Mouse (Mus musculus): Measurements from ENCODE around the gene BC030499.

BC030499 gene

DNA sequence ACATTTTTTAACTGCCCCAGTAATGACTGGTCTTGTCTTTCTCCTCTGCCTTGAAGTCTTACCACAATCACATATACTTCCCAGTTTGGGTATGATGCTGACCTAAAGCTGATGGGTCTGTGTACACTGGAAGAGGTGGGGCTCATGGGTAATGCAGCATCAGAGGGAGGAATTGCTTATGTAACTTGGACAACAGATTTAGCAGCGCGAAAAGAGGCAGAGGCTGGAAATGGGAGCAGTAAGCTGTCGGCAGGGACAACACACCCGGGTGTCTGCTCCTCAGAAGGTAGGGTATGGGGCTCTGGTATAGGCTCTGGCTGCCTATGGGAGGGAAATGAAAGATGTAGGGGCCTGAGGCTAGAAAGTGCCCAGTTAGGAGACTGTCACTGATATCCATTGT is at the start of gene BC030499:
Gene BC030499 (plus strand): TSS at position 188 of the 400 bp plus-strand sequence.
- DNase-seq (ENCODE audit: low read depth, low spot score): no peak

DNA sequence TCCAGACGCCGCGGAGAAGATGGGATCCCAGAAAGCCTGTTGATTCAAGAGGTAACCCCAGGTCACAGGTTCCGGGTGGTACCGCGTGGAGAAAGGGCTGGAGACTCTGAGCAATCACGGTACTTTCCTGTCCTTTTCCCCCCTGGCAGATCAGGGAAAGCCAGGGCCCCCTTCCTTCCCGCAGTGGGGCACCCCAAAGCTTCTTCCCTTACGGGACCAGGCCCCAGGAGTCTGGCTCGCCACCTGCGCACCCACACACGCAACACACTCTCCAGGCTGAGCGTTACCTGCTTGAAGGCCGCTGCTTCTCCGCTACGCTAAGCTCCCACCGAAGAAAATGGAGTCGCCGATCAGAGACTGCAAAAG is 45.4 kb upstream of the BC030499 start:
- no peak for DNase-seq (ENCODE audit: low read depth, low spot score)

DNA sequence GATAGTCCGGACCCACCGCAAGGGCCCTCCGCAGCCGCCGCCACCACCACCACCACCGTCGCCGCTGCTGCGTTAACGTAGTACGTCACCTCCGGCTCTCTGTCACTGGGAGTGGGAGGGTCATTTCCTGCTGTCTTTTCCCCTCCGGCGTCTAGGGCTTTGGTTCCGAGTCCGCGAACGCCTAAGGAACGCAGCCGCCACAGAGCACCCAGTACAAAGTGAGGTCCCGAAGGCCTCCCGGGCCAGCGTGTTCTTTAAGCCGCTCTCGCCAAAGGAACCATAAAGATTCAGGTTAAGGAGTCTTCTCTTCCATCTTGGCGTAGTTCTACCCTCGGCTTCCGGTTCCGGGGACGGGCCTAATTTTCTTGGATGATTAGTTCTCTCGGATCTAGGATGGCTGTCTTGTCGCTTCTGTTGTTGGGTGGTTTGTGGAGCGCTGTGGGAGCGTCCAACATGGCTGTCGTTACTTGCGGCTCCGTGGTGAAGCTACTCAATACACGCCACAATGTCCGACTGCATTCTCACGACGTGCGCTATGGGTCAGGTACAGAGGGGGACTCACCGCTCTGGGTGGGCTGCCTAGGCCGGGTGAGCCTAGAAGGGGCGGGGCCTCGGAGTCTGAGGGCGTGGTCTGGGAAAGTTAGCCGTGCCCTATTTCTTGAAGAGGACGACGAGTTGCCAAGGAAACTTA is 44.9 kb upstream of the BC030499 start, which contains the start of the genes Sdf2 and Supt6:
Gene Sdf2 (plus strand): TSS at position 120 of the 691 bp plus-strand sequence.
Gene Supt6 (minus strand): TSS at position 361 of the 691 bp plus-strand sequence.
- DNase-seq (ENCODE audit: low read depth, low spot score): peak; percentile 95

DNA sequence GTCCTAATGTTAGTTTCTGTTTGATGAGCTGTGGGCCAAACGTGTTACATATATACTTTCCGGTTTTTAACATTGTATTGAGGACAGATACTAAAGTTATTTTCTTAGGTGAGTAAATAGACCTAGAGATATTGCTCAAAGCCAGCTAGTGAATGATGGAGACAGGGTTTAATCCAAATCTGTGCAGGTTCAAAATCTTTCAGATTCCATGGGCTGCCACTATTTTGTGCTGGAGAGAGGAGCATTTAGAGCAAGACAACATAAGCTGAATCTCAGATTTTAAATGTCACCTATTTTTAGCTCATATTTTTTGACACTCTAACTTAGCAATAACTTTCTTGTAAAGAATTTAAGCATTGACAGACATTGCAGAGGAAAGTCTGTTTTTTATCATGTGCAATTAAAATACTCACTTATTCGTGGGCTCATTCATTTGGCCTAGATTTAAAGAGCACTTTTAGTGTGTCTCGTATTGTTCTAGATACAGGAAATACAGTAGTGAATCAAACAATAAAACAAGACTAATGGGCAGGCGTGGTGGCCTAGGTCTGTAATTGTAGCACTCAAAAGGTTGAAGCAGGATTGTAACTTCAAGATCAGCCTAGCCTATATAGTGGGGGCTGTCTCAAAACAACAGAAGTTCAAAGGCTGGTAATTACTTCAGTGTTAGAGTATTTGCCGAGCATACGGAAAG is 44.2 kb upstream of the BC030499 start:
- DNase-seq (ENCODE audit: low read depth, low spot score): no peak

DNA sequence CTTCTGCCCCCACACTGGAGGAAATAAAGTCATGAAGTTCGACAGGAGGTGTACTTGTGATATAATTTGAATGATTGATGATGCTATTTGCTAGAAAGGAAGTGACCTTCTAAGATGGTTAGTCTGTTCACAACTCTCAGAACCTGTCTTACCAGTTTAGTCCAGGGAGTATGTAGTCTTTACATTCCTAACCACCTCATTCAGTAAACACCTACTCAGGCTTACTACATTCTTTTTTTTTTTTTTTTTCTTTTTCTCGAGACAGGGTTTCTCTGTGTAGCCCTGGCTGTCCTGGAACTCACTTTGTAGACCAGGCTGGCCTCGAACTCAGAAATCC is 43.7 kb upstream of the BC030499 start:
- DNase-seq (ENCODE audit: low read depth, low spot score): no peak

DNA sequence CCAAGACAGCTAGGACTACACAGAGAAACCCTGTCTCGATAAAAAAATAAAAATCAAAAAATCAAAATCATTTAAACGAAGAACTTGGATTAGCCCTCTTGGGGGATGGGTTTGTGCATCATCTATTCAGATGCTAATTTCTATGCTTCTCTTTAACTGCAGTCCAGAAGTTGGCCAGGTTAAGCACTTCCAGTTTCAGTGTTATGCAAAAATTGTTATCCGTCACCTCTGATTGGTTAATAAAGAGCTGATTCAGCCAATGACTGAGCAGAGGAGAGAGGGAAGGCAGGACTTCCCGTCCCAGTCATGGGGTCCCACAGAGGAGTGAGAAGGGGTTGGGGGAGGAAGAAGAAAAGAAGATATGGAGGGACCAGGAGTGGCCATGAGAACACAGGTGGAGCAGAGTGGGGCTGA is 42.9 kb upstream of the BC030499 start:
- no peak for DNase-seq (ENCODE audit: low read depth, low spot score)

DNA sequence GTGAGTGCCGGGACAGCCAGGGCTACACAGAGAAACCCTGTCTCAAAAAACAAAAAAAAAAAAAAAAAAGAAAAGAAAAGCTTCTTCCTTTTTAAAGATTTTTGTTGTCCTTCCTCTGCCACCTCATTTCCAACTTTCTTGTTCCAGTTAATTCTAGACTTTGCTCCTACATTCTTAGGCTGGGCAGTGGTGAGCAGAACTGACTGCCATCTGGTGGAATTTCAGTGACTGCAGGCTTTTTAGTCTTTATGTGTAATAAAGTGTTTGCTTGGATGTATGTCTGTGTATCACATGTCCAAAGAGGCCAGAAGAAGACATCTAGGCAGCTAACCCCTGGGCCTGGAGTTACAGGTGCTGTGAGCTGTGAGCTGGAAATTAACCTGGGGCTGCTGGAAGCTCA is 34.0 kb upstream of the BC030499 start:
- DNase-seq (ENCODE audit: low read depth, low spot score): peak; percentile 50

DNA sequence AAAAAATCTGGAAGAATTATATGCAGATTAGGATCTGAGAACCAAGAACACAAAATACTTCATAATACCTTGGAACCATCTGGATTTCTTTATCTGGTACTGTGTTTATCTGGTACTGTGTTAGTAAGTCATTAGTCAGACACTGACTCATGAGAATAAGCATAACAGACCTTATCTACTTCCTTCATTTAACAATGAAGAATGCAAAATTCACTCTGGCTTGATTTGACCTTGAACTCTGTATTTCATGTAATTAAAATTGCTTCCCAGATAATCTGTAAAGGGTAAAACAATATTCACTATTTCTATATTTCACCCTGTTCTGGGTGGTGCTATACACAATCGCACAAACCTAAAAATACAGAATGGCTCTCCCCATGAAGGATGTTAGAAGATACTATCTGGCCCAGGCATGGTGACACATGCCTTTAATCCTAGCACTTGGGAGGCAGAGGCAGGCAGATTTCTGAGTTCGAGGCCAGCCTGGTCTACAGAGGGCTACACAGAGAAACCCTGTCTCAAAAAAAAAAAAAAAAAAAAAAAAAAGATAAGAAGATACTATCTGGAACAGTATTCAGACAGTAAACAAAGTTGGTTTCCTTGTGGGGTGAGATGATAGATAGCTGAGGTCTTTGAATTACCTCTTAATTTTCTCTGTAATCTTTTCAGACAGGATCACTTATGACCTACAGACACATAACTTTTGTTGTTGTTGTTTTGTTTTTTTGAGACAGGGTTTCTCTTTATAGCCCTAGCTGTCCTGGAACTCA is 30.0 kb upstream of the BC030499 start:
- peak; percentile 80 for DNase-seq (ENCODE audit: low read depth, low spot score)

DNA sequence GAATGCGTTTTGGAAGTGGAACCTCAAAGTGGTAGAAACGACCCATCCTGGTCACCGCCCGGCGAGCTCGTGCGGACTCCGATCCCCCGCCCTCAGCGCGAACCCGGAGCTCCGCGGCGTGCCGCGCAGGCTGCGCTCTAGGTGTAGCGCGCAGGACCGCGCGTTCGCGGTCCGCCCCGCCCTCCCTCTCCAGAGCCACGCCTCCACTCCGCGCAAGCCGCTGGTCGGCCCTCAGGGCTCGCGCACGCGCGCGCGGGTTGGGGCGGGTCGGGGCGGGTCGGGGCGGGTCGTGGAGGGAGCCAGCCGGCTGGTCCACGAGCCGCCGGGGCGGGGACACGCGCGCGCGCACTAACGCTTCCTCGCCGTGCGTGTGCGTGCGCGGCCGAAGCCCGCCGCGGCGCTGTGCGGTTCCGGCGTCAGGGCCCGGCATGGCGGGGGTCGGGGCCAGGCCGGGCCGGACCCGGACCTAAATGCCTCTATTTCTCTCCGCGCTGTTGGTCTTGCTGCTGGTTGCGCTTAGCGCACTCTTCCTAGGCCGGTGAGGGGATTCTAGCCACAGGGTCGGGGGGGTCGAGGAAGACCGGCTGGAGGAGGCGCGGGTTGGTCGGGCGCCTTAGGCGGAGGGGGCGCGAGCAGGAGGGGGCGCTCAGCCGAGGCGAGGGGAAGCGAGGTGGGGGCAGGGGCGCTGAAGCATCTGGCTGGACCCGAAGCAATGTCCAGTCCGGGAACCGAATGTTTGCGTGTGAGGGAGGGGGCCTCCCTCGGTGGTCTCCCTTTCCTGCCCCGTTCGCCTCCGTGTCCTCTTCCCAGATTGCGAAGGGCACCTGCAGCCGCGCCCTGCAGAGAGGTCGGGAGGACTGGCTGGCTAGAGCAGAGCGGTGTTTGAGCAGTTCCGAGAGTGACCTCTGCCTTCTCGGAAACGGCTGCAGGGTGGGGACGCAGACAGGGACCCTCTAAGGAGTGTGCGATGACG is 29.0 kb upstream of the BC030499 start, which contains the start of gene 2610507B11Rik:
Gene 2610507B11Rik (plus strand): TSS at position 373 of the 973 bp plus-strand sequence.
- DNase-seq (ENCODE audit: low read depth, low spot score): peak; percentile 81

DNA sequence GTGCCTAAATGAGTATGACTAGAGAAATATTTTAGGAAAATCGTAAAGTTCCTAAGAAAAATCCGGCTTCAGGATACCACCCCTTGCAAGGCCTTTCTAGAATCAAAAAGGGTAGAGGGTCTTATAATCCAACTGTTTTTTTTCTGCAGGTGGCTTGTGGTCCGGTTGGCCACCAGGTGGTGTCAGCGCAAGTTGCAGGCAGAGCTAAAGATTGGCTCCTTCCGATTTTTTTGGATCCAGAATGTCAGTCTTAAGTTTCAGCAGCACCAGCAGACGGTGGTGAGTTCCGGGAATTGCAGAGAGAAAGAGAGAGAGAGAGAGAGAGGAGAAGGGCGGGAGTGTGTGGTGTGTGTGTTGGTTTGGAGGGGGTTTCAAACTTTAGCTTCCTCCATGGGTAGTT is 28.1 kb upstream of the BC030499 start:
- DNase-seq (ENCODE audit: low read depth, low spot score): peak; percentile 94

DNA sequence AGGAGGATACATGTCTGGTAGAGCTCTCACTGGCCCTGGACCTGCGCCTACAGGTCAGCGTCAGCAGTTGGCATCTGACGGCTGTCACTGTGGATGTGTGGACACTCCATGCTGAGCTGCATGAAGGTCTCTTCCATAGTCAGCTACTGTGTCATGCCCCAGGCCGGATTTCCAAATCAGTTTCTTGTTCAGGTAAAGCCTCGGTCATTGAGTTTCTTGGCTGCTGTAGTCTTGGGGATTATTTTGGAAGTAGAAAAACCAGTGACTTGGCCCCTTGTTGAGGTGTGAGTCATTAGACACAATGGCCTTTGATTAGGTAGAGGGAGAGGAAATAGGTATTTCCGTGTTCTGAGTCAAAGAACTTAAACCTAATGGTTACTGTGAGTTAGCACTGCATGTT is 25.1 kb upstream of the BC030499 start:
- no peak for DNase-seq (ENCODE audit: low read depth, low spot score)

DNA sequence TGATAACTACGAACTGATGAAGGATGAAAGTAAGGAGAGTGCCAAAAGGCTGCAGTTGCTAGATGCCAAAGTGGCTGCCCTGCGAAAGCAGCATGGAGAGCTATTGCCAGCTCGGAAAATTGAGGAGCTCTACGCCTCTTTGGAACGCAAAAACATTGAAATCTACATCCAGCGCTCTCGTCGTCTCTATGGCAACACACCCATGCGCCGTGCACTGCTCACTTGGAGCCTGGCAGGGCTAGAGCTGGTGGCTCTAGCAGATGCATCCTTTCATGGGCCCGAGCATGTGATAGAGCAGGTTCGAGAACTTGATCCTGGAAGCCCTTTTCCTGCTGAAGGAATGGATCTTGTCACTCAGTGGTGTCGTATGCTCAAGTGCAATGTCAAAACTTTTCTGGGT is 18.7 kb upstream of the BC030499 start:
- no peak for DNase-seq (ENCODE audit: low read depth, low spot score)

DNA sequence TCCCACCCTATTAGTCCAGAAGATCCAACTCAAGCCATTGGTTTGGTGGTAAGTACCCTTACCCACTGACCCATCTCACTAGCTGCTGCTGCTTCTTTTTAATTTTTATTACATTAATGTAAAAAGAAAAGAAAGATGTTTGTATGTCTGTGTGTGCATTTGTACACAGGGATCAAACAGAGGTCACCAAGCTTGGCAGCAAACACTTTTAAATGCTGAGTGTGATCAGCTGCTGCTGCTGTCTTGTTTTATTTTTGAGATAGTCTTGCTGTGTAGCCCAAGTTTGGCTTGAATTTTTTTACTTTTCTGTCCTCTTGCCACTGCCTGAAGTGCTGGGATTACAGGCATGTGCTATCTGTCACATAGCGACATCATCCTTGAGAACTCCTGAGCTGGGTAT is 15.0 kb upstream of the BC030499 start:
- DNase-seq (ENCODE audit: low read depth, low spot score): no peak

DNA sequence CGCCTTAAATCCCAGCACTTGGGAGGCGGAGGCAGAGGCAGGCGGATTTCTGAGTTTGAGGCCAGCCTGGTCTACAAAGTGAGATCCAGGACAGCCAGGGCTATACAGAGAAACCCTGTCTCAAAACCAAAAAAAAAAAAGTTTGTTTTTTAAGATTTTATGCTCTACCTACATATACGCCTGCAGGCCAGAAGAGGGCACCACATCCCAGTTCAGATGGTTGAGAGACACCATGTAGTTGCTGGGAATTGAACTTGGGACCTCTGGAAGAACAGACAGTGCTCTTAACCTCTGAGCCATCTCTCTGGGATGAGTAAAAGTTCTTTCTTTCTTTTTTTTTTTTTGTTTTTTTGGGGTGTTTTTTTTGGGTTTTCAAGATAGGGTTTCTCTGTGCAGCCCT is 14.5 kb upstream of the BC030499 start:
- DNase-seq (ENCODE audit: low read depth, low spot score): peak; percentile 50

DNA sequence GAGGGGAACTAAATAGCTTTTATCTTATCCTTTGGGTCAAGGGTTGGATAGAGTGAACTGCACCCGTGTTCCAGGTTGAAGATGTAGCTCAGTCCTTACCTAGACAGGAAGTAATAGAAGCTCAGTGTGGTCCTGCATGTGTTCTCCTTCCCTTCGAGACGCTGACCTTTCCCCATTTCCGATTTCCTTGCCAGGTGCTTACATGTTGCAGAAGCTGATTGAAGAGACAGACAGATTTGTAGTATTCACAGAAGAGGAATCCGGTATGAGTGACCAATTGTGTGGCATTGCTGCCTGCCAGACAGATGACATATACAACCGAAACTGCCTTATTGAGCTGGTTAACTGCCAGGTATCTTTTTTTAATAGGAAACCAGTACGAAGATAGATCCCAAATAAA is 11.8 kb upstream of the BC030499 start:
- DNase-seq (ENCODE audit: low read depth, low spot score): no peak

DNA sequence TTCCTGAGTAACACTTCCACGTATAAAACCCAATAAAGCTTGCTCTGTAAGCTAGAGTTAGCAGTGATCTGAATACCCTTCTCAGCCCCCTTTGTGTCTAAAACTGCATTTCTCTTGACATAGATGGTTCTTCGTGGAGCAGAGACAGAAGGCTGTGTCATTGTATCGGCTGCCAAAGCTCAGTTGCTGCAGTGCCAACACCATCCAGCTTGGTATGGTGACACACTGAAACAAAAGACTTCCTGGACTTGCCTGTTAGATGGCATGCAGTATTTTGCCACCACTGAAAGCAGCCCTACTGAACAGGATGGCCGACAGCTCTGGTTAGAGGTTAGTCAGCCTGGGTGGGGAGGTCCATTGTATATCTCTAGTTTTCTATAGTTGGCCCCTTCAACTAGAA is 11.1 kb upstream of the BC030499 start:
- no peak for DNase-seq (ENCODE audit: low read depth, low spot score)

DNA sequence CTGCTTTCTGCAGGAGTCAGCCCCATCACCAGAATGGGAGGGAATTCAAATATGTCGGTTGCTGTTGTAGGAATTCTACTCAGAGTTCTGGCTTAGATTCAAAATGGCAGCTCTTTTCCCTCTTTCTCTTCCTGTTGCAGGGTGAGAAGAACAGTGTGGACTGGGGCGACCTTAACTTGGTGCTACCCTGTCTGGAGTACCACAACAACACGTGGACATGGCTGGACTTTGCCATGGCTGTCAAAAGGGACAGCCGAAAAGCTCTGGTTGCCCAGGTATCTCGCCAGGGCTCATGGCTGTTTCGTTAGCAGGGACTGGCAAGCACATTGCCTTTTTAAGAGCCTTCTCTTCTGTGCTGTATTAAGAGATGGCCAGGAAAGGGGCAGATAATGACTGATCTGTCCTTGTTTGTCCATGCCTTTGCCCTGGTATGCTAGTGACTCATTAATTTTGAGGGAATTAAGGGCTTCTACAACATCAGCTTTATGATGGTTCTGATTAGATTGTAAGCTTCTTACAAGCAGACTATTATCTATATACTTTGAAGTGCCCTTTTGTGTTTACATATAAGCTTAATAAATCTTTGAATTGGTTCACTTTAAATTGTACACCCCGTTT is 1.4 kb upstream of the BC030499 start:
- DNase-seq (ENCODE audit: low read depth, low spot score): no peak

DNA sequence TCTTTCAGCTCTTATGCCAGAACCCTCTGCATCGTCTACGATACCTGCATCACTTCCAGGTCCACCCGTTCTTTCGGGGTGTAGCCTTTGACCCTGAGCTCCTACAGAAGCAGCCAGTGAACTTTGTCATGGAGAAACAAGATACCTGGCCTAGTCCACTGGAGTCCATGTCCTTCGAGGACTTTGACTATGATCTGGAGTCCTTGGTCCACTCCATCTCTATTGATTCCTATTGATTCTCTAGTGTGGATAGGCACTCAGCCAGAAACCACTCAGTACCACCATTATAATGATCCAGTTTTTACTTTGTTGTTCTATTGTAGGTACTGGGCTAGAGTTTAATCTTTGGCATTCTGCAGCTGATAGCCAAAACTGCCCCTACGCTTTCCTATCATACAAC is 3.9 kb downstream of the BC030499 start:
- DNase-seq (ENCODE audit: low read depth, low spot score): no peak

DNA sequence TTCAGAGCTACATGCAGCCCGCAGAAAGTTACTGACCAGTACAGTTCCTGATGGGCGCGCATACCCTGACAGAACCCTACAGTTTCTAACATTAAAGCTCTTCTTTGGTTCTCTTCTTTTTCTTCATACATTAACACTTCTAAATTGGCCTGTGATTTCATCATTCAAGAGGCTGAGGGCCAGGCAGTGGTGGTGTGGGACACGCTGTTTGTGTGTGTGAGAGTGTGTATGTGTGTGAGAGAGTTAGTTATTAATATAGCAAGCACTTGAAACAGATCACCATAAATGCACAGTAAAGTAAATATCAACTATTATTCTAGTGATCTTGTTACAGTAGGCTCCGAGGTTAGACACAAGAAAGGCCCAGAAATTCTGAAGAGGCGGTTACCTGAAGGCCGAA is 10.3 kb downstream of the BC030499 start:
- DNase-seq (ENCODE audit: low read depth, low spot score): no peak

DNA sequence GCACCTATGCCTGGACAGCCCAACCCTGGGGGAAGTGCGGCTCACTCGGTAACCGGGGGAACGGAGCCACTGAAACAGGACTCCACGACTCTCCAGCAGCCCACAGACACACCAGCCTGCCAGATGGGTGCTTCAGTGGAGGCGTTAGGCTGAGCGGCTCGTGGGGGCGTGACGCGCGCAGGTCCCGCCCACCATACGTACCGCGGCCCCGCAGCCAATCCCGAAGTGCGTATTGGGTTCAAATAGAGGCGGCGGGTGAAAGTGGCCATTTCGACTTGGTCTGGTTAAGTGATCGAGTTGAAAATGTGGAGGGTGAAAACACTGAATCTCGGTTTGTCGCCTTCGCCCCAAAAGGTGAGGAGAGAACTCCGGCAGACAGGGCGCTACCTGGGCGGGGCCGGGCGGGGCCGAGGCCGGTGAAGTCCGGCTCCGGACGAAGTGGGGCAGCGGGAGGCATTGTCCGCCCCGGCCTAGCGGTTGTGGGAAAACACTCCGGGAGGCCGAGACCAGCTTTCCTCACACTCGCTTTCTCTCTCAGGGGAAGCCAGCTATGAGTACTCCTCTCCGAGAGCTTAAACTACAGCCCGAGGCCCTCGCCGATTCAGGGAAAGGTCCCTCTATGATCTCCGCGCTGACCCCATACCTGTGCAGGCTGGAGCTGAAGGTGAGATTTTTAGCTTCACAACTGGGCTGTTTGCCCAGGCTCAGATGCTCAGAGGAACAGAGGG is 10.9 kb downstream of the BC030499 start, which contains the start of gene Spag5:
Gene Spag5 (plus strand): TSS at position 173 of the 728 bp plus-strand sequence.
- DNase-seq (ENCODE audit: low read depth, low spot score): peak; percentile 90

Measured in 3T3-L1 (cell line).